21 mouse cellular contexts compared by ENCODE assay signal in the genomic region with DNA sequence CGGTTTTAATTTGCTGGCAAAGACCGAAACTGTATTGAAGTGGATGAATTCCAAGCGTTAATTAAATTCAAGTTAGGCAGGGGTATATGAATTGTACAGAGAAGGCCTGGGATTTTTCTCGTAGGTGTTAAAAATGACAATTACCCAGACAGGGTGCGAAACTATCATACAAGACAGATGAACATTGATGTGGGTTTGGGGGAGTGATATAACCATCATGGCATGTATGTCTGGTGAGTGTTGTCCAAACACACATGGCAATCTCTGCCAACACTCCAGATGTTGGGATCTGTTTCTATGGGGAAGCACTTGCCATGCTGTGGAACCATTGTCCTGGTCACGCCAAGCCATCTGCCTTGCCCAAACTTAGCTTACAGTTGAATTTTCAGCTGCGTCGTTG.
DNase-seq lines count a peak whose midpoint lies in the region; ATAC-seq lines count a peak whose summit lies in the region.
"Had no signal": no experiment of that assay in that cellular context is flagged by ENCODE, and none has a peak within 500 bp of the region (broad histone marks: within the 10 kb centered on the region; RNA-seq: fewer than 3 reads in every experiment).

No protein-coding gene starts in this region.

- intact Hi-C loops in left cerebral cortex, postnatal 4 days (cut with DNase I): no loop called here

- H3K27me3 ChIP-seq in forebrain, embryonic 13.5 days: no peaks in the 10 kb centered on the region
- no peaks in the 10 kb centered on the region for H3K27me3 ChIP-seq in forebrain, embryonic 12.5 days
- no peaks in the 10 kb centered on the region for H3K27me3 ChIP-seq in forebrain, embryonic 16.5 days (replicated peaks; ENCODE audit: control insufficient read depth, insufficient read depth, low read length)
- H3K27me3 ChIP-seq: CH12.LX; embryonic facial prominence, embryonic 15.5 days; heart, embryonic 13.5 days; hindbrain, embryonic 12.5 days had no signal

- 72% methylated on average over 8 of the region's 8 CpGs for WGBS in forebrain, embryonic 13.5 days
- 84% methylated on average over 8 of the region's 8 CpGs for WGBS in forebrain, embryonic 12.5 days
- 50% methylated on average over 8 of the region's 8 CpGs for WGBS in forebrain, embryonic 16.5 days

- no peak overlapping the region for H3K4me2 ChIP-seq in forebrain, embryonic 13.5 days
- no peak overlapping the region for H3K4me2 ChIP-seq in forebrain, embryonic 12.5 days
- no peak overlapping the region for H3K4me2 ChIP-seq in forebrain, embryonic 16.5 days (ENCODE audit: low read length)
- H3K4me2 ChIP-seq: embryonic facial prominence, embryonic 15.5 days; hindbrain, embryonic 12.5 days had no signal

- no peak overlapping the region for H3K9ac ChIP-seq in forebrain, embryonic 13.5 days
- no peak overlapping the region for H3K9ac ChIP-seq in forebrain, embryonic 12.5 days
- no peak overlapping the region for H3K9ac ChIP-seq in forebrain, embryonic 16.5 days (replicated peaks; ENCODE audit: low read depth, low read length)
- H3K9ac ChIP-seq: embryonic facial prominence, embryonic 15.5 days; heart, embryonic 13.5 days; hindbrain, embryonic 12.5 days had no signal

- peak; percentile 4 for DNase-seq in left cerebral cortex, postnatal 4 days
- DNase-seq in left cerebral cortex, adult 9 months (ENCODE audit: low spot score in 2 of 2): no peak
- no peak for DNase-seq in thymus, postnatal 14 days
- no peak for DNase-seq in cerebellum, adult 9-11 months
- DNase-seq: adrenal gland, postnatal 36 days; cerebellum, adult 11 months; cerebellum, adult 9-10 months; embryo, embryonic 11 days; gastrocnemius, adult 2 months; gastrocnemius, postnatal 25 days; heart, postnatal 4 days; kidney, adult 11 months had no signal

- 0 out of 2 replicates have a peak, but pooled peaks cover 3% of the 10 kb centered on the region for H3K4me1 ChIP-seq in forebrain, embryonic 13.5 days
- no peaks in the 10 kb centered on the region; the same call in 1 of the 2 replicates for H3K4me1 ChIP-seq in forebrain, embryonic 12.5 days
- H3K4me1 ChIP-seq in forebrain, embryonic 16.5 days (replicated peaks; ENCODE audit: control insufficient read depth, insufficient read depth, low read length): 0 out of 2 replicates have a peak, but pooled peaks cover 4% of the 10 kb centered on the region
- H3K4me1 ChIP-seq: embryonic facial prominence, embryonic 15.5 days; hindbrain, embryonic 12.5 days had no signal

- no peak overlapping the region for H3K4me3 ChIP-seq in forebrain, embryonic 13.5 days
- no peak overlapping the region for H3K4me3 ChIP-seq in forebrain, embryonic 12.5 days (replicated peaks)
- H3K4me3 ChIP-seq in forebrain, embryonic 16.5 days (replicated peaks; ENCODE audit: low read length): no peak overlapping the region
- H3K4me3 ChIP-seq: embryonic facial prominence, embryonic 15.5 days; erythroblast, embryonic 14.5 days; gastrocnemius, adult 2 months; hindbrain, embryonic 12.5 days had no signal

- H3K27ac ChIP-seq in forebrain, embryonic 13.5 days: no peak overlapping the region
- no peak overlapping the region for H3K27ac ChIP-seq in forebrain, embryonic 12.5 days
- no peak overlapping the region for H3K27ac ChIP-seq in forebrain, embryonic 16.5 days (ENCODE audit: low read length)
- H3K27ac ChIP-seq: embryonic facial prominence, embryonic 15.5 days; gastrocnemius, adult 2 months; heart, embryonic 13.5 days; hindbrain, embryonic 12.5 days had no signal

- H3K36me3 ChIP-seq in forebrain, embryonic 13.5 days (ENCODE audit: poor library complexity, severe bottlenecking): no peaks in the 10 kb centered on the region
- no peaks in the 10 kb centered on the region for H3K36me3 ChIP-seq in forebrain, embryonic 12.5 days (replicated peaks)
- H3K36me3 ChIP-seq in forebrain, embryonic 16.5 days (ENCODE audit: control insufficient read depth, insufficient read depth): no peaks in the 10 kb centered on the region
- H3K36me3 ChIP-seq: embryonic facial prominence, embryonic 15.5 days; heart, embryonic 13.5 days; hindbrain, embryonic 12.5 days had no signal

- ATAC-seq in forebrain, embryonic 13.5 days: peak; percentile 88
- no peak; the same call in 1 of the 2 replicates for ATAC-seq in forebrain, embryonic 12.5 days (ENCODE audit: low FRiP score)
- ATAC-seq in forebrain, embryonic 16.5 days: peak; percentile 86
- ATAC-seq: hindbrain, embryonic 16.5 days had no signal

- no peaks in the 10 kb centered on the region for H3K9me3 ChIP-seq in forebrain, embryonic 13.5 days (replicated peaks)
- no peaks in the 10 kb centered on the region for H3K9me3 ChIP-seq in forebrain, embryonic 12.5 days
- no peaks in the 10 kb centered on the region for H3K9me3 ChIP-seq in forebrain, embryonic 16.5 days (ENCODE audit: control insufficient read depth, low read length)
- H3K9me3 ChIP-seq: embryonic facial prominence, embryonic 15.5 days; heart, embryonic 13.5 days; hindbrain, embryonic 12.5 days had no signal
